Mouse (Mus musculus): Measurements from ENCODE around the gene Saal1. TPM values are rescaled to one million over a fixed set of nuclear protein-coding genes. Genes with fewer than 3 reads are reported as not detected.

The Saal1 gene
- polyA plus RNA-seq, 1 experiment from 2014 or later, result 14.2 TPM

GRCm38 (mm10) chr7:46643172-46643571 lies 67.3 kb downstream of the Saal1 start:
- Histone ChIP-seq H3K27me3 (ENCODE audit: control insufficient read depth, insufficient read depth, low read length) (peaks cover 6% of the 10 kb centered on the region; the same call in 1 of the 2 replicates), H3K27ac (replicated peaks in 1 of 2; ENCODE audit: control insufficient read depth in 1 of 2, insufficient read depth in 1 of 2, low read depth in 2 of 2, low read length in 2 of 2) (no peak overlapping the region), H3K4me2 (ENCODE audit: low read length) (no peak overlapping the region), H3K4me1 (ENCODE audit: control insufficient read depth in 2 of 2, insufficient read depth in 2 of 2, low read length in 2 of 2) (peaks cover 2 to 13% of the 10 kb centered on the region in 2 experiments; a peak in 2 of 4 replicates), H3K9me3 (ENCODE audit: control insufficient read depth, low read length) (no peaks in the 10 kb centered on the region), H3K9ac (ENCODE audit: low read length) (no peak overlapping the region), H3K36me3 (ENCODE audit: control insufficient read depth, insufficient read depth, low read length) (no peaks in the 10 kb centered on the region), H3K4me3 (ENCODE audit: control insufficient read depth in 1 of 2, insufficient read depth in 1 of 2, low read depth in 1 of 2, low read length in 2 of 2) (no peak overlapping the region)
- WGBS, result 81% methylated on average over 1 of the region's 1 CpGs
- no peak for ATAC-seq (ENCODE audit: insufficient number of reproducible peaks, insufficient read depth, low FRiP score, low read depth)

GRCm38 (mm10) chr7:46640062-46640461 lies 70.4 kb downstream of the Saal1 start:
- no peaks in the 10 kb centered on the region for H3K36me3 ChIP-seq (ENCODE audit: control insufficient read depth, insufficient read depth, low read length)
- ATAC-seq (ENCODE audit: insufficient number of reproducible peaks, insufficient read depth, low FRiP score, low read depth), result 0 out of 2 replicates have a peak, but pooled peaks have one; percentile 9
- no peak overlapping the region for H3K27ac ChIP-seq (replicated peaks in 1 of 2; ENCODE audit: control insufficient read depth in 1 of 2, insufficient read depth in 1 of 2, low read depth in 2 of 2, low read length in 2 of 2)
- no peaks in the 10 kb centered on the region for H3K9me3 ChIP-seq (ENCODE audit: control insufficient read depth, low read length)
- H3K27me3 ChIP-seq (ENCODE audit: control insufficient read depth, insufficient read depth, low read length), result peaks cover 6% of the 10 kb centered on the region; the same call in 1 of the 2 replicates
- H3K9ac ChIP-seq (ENCODE audit: low read length), result peak overlapping the region; percentile 39; the same call in 1 of the 2 replicates
- peaks cover 2 to 13% of the 10 kb centered on the region in 2 experiments; a peak in 2 of 4 replicates for H3K4me1 ChIP-seq (ENCODE audit: control insufficient read depth in 2 of 2, insufficient read depth in 2 of 2, low read length in 2 of 2)
- H3K4me3 ChIP-seq (ENCODE audit: control insufficient read depth in 1 of 2, insufficient read depth in 1 of 2, low read depth in 1 of 2, low read length in 2 of 2), result peak overlapping the region; percentile 67
- WGBS, result 16% methylated on average over 17 of the region's 17 CpGs
- peak overlapping the region; percentile 88 for H3K4me2 ChIP-seq (ENCODE audit: low read length)

- under 1% methylated on average over 27 of the region's 30 CpGs for WGBS
- H3K4me1 ChIP-seq (ENCODE audit: control insufficient read depth in 2 of 2, insufficient read depth in 2 of 2, low read length in 2 of 2), result peaks cover 2 to 13% of the 10 kb centered on the region in 2 experiments; a peak in 2 of 4 replicates
- no peaks in the 10 kb centered on the region for H3K9me3 ChIP-seq (ENCODE audit: control insufficient read depth, low read length)
- H3K36me3 ChIP-seq (ENCODE audit: control insufficient read depth, insufficient read depth, low read length), result no peaks in the 10 kb centered on the region
- H3K4me2 ChIP-seq (ENCODE audit: low read length), result peak within 1 kb of the TSS; percentile 88
- H3K9ac ChIP-seq (ENCODE audit: low read length), result peak within 1 kb of the TSS; percentile 81
- H3K27ac ChIP-seq (replicated peaks in 1 of 2; ENCODE audit: control insufficient read depth in 1 of 2, insufficient read depth in 1 of 2, low read depth in 2 of 2, low read length in 2 of 2), result peak within 1 kb of the TSS in 1 of 2 experiments; percentile 58; a peak in 2 of 4 replicates
- peaks cover 6% of the 10 kb centered on the region; the same call in 1 of the 2 replicates for H3K27me3 ChIP-seq (ENCODE audit: control insufficient read depth, insufficient read depth, low read length)
- peak; percentile 84 for ATAC-seq (ENCODE audit: insufficient number of reproducible peaks, insufficient read depth, low FRiP score, low read depth)
- H3K4me3 ChIP-seq (ENCODE audit: control insufficient read depth in 1 of 2, insufficient read depth in 1 of 2, low read depth in 1 of 2, low read length in 2 of 2), result peak within 1 kb of the TSS; percentile 67
Measured at GRCm38 (mm10) chr7:46639692-46640031, 70.8 kb downstream of the Saal1 start, which contains the start of gene Sergef. Gene Sergef (minus strand): TSS chr7:46639807.

GRCm38 (mm10) chr7:46638889-46639691 lies 71.4 kb downstream of the Saal1 start:
- H3K9me3 ChIP-seq (ENCODE audit: control insufficient read depth, low read length), result no peaks in the 10 kb centered on the region
- peaks cover 6% of the 10 kb centered on the region; the same call in 1 of the 2 replicates for H3K27me3 ChIP-seq (ENCODE audit: control insufficient read depth, insufficient read depth, low read length)
- H3K9ac ChIP-seq (ENCODE audit: low read length), result peak overlapping the region; percentile 81
- H3K4me3 ChIP-seq (ENCODE audit: control insufficient read depth in 1 of 2, insufficient read depth in 1 of 2, low read depth in 1 of 2, low read length in 2 of 2), result peak overlapping the region; percentile 67
- peak overlapping the region; percentile 88 for H3K4me2 ChIP-seq (ENCODE audit: low read length)
- H3K4me1 ChIP-seq (ENCODE audit: control insufficient read depth in 2 of 2, insufficient read depth in 2 of 2, low read length in 2 of 2), result peaks cover 2 to 13% of the 10 kb centered on the region in 2 experiments; a peak in 2 of 4 replicates
- 14% methylated on average over 29 of the region's 32 CpGs for WGBS
- ATAC-seq (ENCODE audit: insufficient number of reproducible peaks, insufficient read depth, low FRiP score, low read depth), result peak; percentile 43
- peak overlapping the region in 1 of 2 experiments; percentile 58; a peak in 2 of 4 replicates for H3K27ac ChIP-seq (replicated peaks in 1 of 2; ENCODE audit: control insufficient read depth in 1 of 2, insufficient read depth in 1 of 2, low read depth in 2 of 2, low read length in 2 of 2)
- no peaks in the 10 kb centered on the region for H3K36me3 ChIP-seq (ENCODE audit: control insufficient read depth, insufficient read depth, low read length)

Other genes with a start within 250 kb of the Saal1 start
- gene Sergef, start 70.9 kb downstream of the Saal1 start, polyA plus RNA-seq (2014; fragmentation: Nextera tagmentation; extraction: Ambion mirVana), result 10.5 and 10.7 TPM in 2 replicates
- 0.12 and 0.65 TPM in 2 replicates for gene Tph1, start 38.1 kb downstream of the Saal1 start, polyA plus RNA-seq (2014; fragmentation: Nextera tagmentation; extraction: Ambion mirVana)
- not detected in 2 replicates for gene Saa3, start 5.0 kb upstream of the Saal1 start, polyA plus RNA-seq (2014; fragmentation: Nextera tagmentation; extraction: Ambion mirVana)
- gene Saa4, start 21.9 kb upstream of the Saal1 start, polyA plus RNA-seq (2014; fragmentation: Nextera tagmentation; extraction: Ambion mirVana), result not detected in 2 replicates
- not detected in 2 replicates for gene Saa1, start 32.3 kb upstream of the Saal1 start, polyA plus RNA-seq (2014; fragmentation: Nextera tagmentation; extraction: Ambion mirVana)
- gene Saa2, start 41.1 kb upstream of the Saal1 start, polyA plus RNA-seq (2014; fragmentation: Nextera tagmentation; extraction: Ambion mirVana), result not detected in 2 replicates
- gene Hps5, start 85.4 kb upstream of the Saal1 start, polyA plus RNA-seq (2014; fragmentation: Nextera tagmentation; extraction: Ambion mirVana), result 10.0 and 11.3 TPM in 2 replicates
- 27.9 and 29.8 TPM in 2 replicates for gene Gtf2h1, start 85.4 kb upstream of the Saal1 start, polyA plus RNA-seq (2014; fragmentation: Nextera tagmentation; extraction: Ambion mirVana)
- 3,024 and 3,145 TPM in 2 replicates for gene Ldha, start 130.8 kb upstream of the Saal1 start, polyA plus RNA-seq (2014; fragmentation: Nextera tagmentation; extraction: Ambion mirVana)
- not detected in 2 replicates for gene Ldhc, start 150.5 kb upstream of the Saal1 start, polyA plus RNA-seq (2014; fragmentation: Nextera tagmentation; extraction: Ambion mirVana)
- 179 and 201 TPM in 2 replicates for gene Tsg101, start 209.3 kb upstream of the Saal1 start, polyA plus RNA-seq (2014; fragmentation: Nextera tagmentation; extraction: Ambion mirVana)
- gene Uevld, start 247.8 kb upstream of the Saal1 start, polyA plus RNA-seq (2014; fragmentation: Nextera tagmentation; extraction: Ambion mirVana), result 9.8 TPM in 2 replicates